Mouse (Mus musculus) MEL (cell line): ENCODE data around the gene Slc26a9.

Experiments used
- CHD2 ChIP-seq: IDR thresholded peaks from 2 replicates; pipeline ENCODE4 v1.6.1; 2011; ENCODE audit warnings: low read length, improper control_type of control experiment
- EP300 ChIP-seq, 2 experiments: IDR thresholded peaks; 2 replicates each; pipeline ENCODE4 v1.6.1; 2011; ENCODE audit warnings: improper control_type of control experiment in 2 of 2, low read length in 2 of 2, low read depth in 1 of 2, mild to moderate bottlenecking in 1 of 2
- GATA1 ChIP-seq: IDR thresholded peaks from 2 replicates; pipeline ENCODE4 v1.6.1; 2011; ENCODE audit warnings: low read depth, low read length, improper control_type of control experiment
- MAZ ChIP-seq: IDR thresholded peaks from 2 replicates; pipeline ENCODE4 v1.6.1; 2012; ENCODE audit warnings: low read depth, mild to moderate bottlenecking, inconsistent platforms, low read length, improper control_type of control experiment
- POLR2A ChIP-seq, 2 experiments: IDR thresholded peaks; 2 replicates each; pipeline ENCODE4 v1.6.1; 2011 to 2012; ENCODE audit warnings: low read length in 2 of 2, mild to moderate bottlenecking in 2 of 2, control low read depth in 1 of 2, improper control_type of control experiment in 1 of 2, low read depth in 1 of 2, moderate library complexity in 1 of 2; ENCODE audit not compliant: control insufficient read depth in 1 of 2, insufficient read depth in 1 of 2, poor library complexity in 1 of 2
- TBP ChIP-seq: IDR thresholded peaks from 2 replicates; pipeline ENCODE4 v1.8.0; 2011; ENCODE audit warnings: low read depth, low read length, improper control_type of control experiment
- ZC3H11A ChIP-seq: IDR thresholded peaks from 2 replicates; pipeline ENCODE4 v1.6.1; 2012; ENCODE audit warnings: low read depth, mild to moderate bottlenecking, inconsistent platforms, low read length, improper control_type of control experiment

- TF ChIP-seq POLR2A (IDR thresholded peaks at IDR 0.05; ENCODE audit: control insufficient read depth in 1 of 2, insufficient read depth in 1 of 2, low read depth in 1 of 2, low read length in 2 of 2, poor library complexity in 1 of 2) (no peak), EP300 (IDR thresholded peaks at IDR 0.05; ENCODE audit: low read depth in 1 of 2, low read length in 2 of 2) (no peak), MAZ (no peak), ZC3H11A (no peak), GATA1 (no peak), TBP (no peak), CHD2 (no peak)
Observed at GRCm38 (mm10) chr1:131812631-131813295, 68.9 kb downstream of the Slc26a9 start.
